13 mouse cellular contexts compared by ENCODE assay signal in the genomic region with DNA sequence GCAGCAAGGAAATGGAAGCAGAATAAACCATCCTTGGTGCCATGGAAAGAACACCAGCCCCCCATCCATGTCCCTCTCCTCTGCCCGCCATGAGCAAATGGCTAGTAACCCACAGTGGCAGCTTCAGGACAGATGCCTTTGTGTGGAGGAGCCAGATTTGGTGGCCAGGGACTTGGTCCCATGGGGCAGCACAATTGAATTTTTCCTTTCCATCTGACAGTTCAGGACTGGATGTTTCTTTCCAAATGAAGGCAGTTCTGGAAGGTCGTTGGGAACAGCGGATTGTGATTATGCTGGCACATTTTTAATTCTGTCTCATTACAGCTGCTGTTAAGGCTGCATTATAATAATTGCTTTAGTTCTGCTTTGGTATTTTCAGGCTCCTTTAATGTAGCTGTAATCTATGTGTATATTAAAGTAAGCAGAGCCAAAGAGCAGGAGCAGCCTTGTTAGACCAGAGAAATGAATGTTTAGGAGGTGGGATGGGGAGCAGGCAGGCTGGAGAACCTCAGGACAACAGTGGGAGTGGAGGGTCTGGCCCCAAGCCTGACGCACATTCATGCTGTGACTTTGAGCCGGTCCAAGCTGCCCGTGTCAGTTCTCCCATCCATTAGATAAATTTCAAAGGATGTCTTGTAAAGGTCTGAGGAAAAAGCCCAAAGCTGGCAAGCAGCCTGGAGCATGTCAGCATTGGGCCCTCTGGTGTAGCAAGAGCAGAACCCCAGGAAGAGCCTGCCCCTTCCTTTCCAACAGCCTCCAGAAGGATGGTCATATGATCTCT. TPM values are rescaled to one million over a fixed set of nuclear protein-coding genes. Genes with fewer than 3 reads are reported as not detected.
A peak's percentile ranks its signal among the peaks of the same experiment; 100 is the strongest.
DNase-seq lines count a peak whose midpoint lies in the region; ATAC-seq lines count a peak whose summit lies in the region.
"Had no signal": no experiment of that assay in that cellular context is flagged by ENCODE, and none has a peak within 500 bp of the region (broad histone marks: within the 10 kb centered on the region; RNA-seq: fewer than 3 reads in every experiment).

No protein-coding gene starts in this region.

- H3K9me3 ChIP-seq in forebrain, embryonic 16.5 days (ENCODE audit: control insufficient read depth, low read length), result no peaks in the 10 kb centered on the region
- no peaks in the 10 kb centered on the region for H3K9me3 ChIP-seq in forebrain, embryonic 12.5 days
- H3K9me3 ChIP-seq: limb, embryonic 12.5 days; midbrain, embryonic 12.5 days had no signal

- H3K9ac ChIP-seq in forebrain, embryonic 16.5 days (replicated peaks; ENCODE audit: low read depth, low read length), result no peak overlapping the region
- no peak overlapping the region for H3K9ac ChIP-seq in forebrain, embryonic 12.5 days
- H3K9ac ChIP-seq: limb, embryonic 12.5 days; midbrain, embryonic 12.5 days had no signal

- peak; percentile 38 to 52 for DNase-seq in layer of hippocampus, postnatal 10 days (ENCODE audit: low spot score in 2 of 2)
- no peak for DNase-seq in layer of hippocampus, adult 8-10 months (ENCODE audit: low spot score in 2 of 2)
- peak; percentile 25 for DNase-seq in adrenal gland, adult 8-10 months
- DNase-seq in kidney, postnatal 14 days, result peak; percentile 33
- no peak for DNase-seq in spleen, postnatal 4 days (ENCODE audit: low spot score in 2 of 2)
- DNase-seq in gastrocnemius, postnatal 4 days (ENCODE audit: low spot score in 2 of 2), result no peak

- no peak overlapping the region for H3K4me2 ChIP-seq in forebrain, embryonic 16.5 days (ENCODE audit: low read length)
- H3K4me2 ChIP-seq in forebrain, embryonic 12.5 days, result no peak overlapping the region
- H3K4me2 ChIP-seq: limb, embryonic 12.5 days; midbrain, embryonic 12.5 days had no signal

- H3K4me1 ChIP-seq in forebrain, embryonic 16.5 days (replicated peaks; ENCODE audit: control insufficient read depth, insufficient read depth, low read length), result peaks cover 14% of the 10 kb centered on the region
- H3K4me1 ChIP-seq in forebrain, embryonic 12.5 days, result no peaks in the 10 kb centered on the region

- H3K27ac ChIP-seq in forebrain, embryonic 16.5 days (ENCODE audit: low read length), result peak overlapping the region; percentile 24
- no peak overlapping the region for H3K27ac ChIP-seq in forebrain, embryonic 12.5 days
- H3K27ac ChIP-seq: limb, embryonic 12.5 days; midbrain, embryonic 12.5 days had no signal

- WGBS in forebrain, embryonic 16.5 days, result 32% methylated on average over 6 of the region's 6 CpGs
- WGBS in forebrain, embryonic 12.5 days, result 79% methylated on average over 6 of the region's 6 CpGs

- H3K4me3 ChIP-seq in forebrain, embryonic 16.5 days (replicated peaks; ENCODE audit: low read length), result no peak overlapping the region
- H3K4me3 ChIP-seq in forebrain, embryonic 12.5 days (replicated peaks), result no peak overlapping the region
- H3K4me3 ChIP-seq: limb, embryonic 12.5 days; midbrain, embryonic 12.5 days had no signal

- no peaks in the 10 kb centered on the region for H3K27me3 ChIP-seq in forebrain, embryonic 16.5 days (replicated peaks; ENCODE audit: control insufficient read depth, insufficient read depth, low read length)
- no peaks in the 10 kb centered on the region for H3K27me3 ChIP-seq in forebrain, embryonic 12.5 days
- H3K27me3 ChIP-seq: limb, embryonic 12.5 days; midbrain, embryonic 12.5 days had no signal

- H3K36me3 ChIP-seq in forebrain, embryonic 16.5 days (ENCODE audit: control insufficient read depth, insufficient read depth), result no peaks in the 10 kb centered on the region
- no peaks in the 10 kb centered on the region for H3K36me3 ChIP-seq in forebrain, embryonic 12.5 days (replicated peaks)
- H3K36me3 ChIP-seq: limb, embryonic 12.5 days; midbrain, embryonic 12.5 days had no signal

- ATAC-seq in forebrain, embryonic 16.5 days, result peak; percentile 29; the same call in 1 of the 2 replicates
- ATAC-seq in forebrain, embryonic 12.5 days (ENCODE audit: low FRiP score), result no peak

RNA-seq across cellular contexts. Expression of a gene that starts 2.3 kb away (rescaled TPM):
- polyA plus RNA-seq in forebrain, embryonic 16.5 days (2015; fragmentation: Nextera tagmentation; extraction: Ambion mirVana), result not detected in 2 replicates
- not detected in 2 replicates for polyA plus RNA-seq in forebrain, embryonic 12.5 days (2016; fragmentation: Nextera tagmentation; extraction: Ambion mirVana)
- not detected for total RNA-seq in layer of hippocampus, postnatal 10 days (2021)
- total RNA-seq in layer of hippocampus, adult 8-10 months (2022), result not detected
- total RNA-seq in adrenal gland, adult 8-10 months (2022), result not detected
- total RNA-seq in gastrocnemius, postnatal 4 days (2021), result not detected
- total RNA-seq: common myeloid progenitor, adult 5-6 weeks; heart, postnatal 14 days had no signal
- polyA plus RNA-seq: limb, embryonic 12.5 days; midbrain, embryonic 12.5 days; thymus, postnatal 0 days had no signal

Comparison
In these comparisons a context has a peak if more than half of its experiments do, and no peak if none do; other contexts are left out.
1. DNase-seq: peak in layer of hippocampus, postnatal 10 days (2 of 2), adrenal gland, adult 8-10 months (single experiment) and kidney, postnatal 14 days (single experiment); none in layer of hippocampus, adult 8-10 months (0 of 2), spleen, postnatal 4 days (0 of 2) and gastrocnemius, postnatal 4 days (0 of 2).